Comparison of ENCODE assay signal across 8 mouse cellular contexts in the genomic region with DNA sequence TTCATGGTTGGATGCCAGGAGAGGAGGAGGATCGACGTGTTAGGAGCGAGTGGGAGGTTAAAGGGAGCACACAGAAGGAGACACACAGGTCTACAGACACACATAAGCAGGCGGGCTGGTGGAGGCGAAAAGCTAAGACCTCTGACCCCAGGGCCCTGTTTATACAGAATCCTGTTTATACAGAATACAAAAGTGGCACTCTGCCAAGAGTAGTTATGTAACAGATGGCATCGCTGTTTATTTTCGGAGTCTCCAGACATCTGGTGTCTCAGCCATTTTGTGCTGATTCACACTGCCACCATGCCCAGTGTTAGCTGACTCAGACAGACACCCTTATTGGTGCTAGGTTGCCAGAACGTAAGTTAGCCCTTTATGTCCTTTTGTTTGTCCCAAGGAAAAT. TPM values are rescaled to one million over a fixed set of nuclear protein-coding genes. Genes with fewer than 3 reads are reported as not detected.
DNase-seq lines count a peak whose midpoint lies in the region; ATAC-seq and TF ChIP-seq lines count a peak whose summit lies in the region.

No protein-coding gene starts in this region.

- H3K4me2 ChIP-seq in kidney, embryonic 14.5 days (replicated peaks; ENCODE audit: low read depth, low read length) = no peak overlapping the region
- H3K4me2 ChIP-seq in embryonic facial prominence, embryonic 15.5 days (replicated peaks) = no peak overlapping the region

- DNase-seq in kidney, adult 2 months = peak; percentile 85
- peak; percentile 33 to 47 for DNase-seq in adrenal gland, postnatal 36 days
- DNase-seq in layer of hippocampus, adult 8-10 months (ENCODE audit: low spot score in 2 of 2) = peak; percentile 56 to 61
- DNase-seq in c-Kit-positive CD71-positive TER-119-positive erythroid progenitor cells, embryonic 14.5 days (ENCODE audit: low spot score) = no peak
- no peak for DNase-seq in gastrocnemius, adult 2 months

- no peaks in the 10 kb centered on the region for H3K27me3 ChIP-seq in kidney, adult 2 months (replicated peaks; ENCODE audit: control insufficient read depth, insufficient read depth, low read length)
- no peaks in the 10 kb centered on the region for H3K27me3 ChIP-seq in kidney, embryonic 14.5 days (ENCODE audit: control insufficient read depth, insufficient read depth, low read length)
- H3K27me3 ChIP-seq in embryonic facial prominence, embryonic 15.5 days = no peaks in the 10 kb centered on the region

- WGBS in kidney, adult 2 months = 17% methylated on average over 8 of the region's 8 CpGs
- WGBS in kidney, embryonic 14.5 days = 53% methylated on average over 8 of the region's 8 CpGs
- 52% methylated on average over 8 of the region's 8 CpGs for WGBS in embryonic facial prominence, embryonic 15.5 days

- no peaks in the 10 kb centered on the region for H3K9me3 ChIP-seq in kidney, embryonic 14.5 days (ENCODE audit: control insufficient read depth, low read length)
- no peaks in the 10 kb centered on the region for H3K9me3 ChIP-seq in embryonic facial prominence, embryonic 15.5 days (replicated peaks)

- ATAC-seq in kidney, embryonic 14.5 days (ENCODE audit: low FRiP score, low TSS enrichment) = no peak
- peak; percentile 43; the same call in 1 of the 2 replicates for ATAC-seq in embryonic facial prominence, embryonic 15.5 days (ENCODE audit: insufficient number of reproducible peaks, low FRiP score, low TSS enrichment, low read depth)
- peak; percentile 94 for ATAC-seq in megakaryocyte-erythroid progenitor cell, adult 5-6 weeks (replicated peaks; ENCODE audit: low FRiP score, low TSS enrichment, poor library complexity, severe bottlenecking)

- peak overlapping the region; percentile 12; the same call in 1 of the 2 replicates for H3K27ac ChIP-seq in kidney, adult 2 months (ENCODE audit: insufficient read depth, low read depth, low read length)
- no peak overlapping the region for H3K27ac ChIP-seq in kidney, embryonic 14.5 days (ENCODE audit: low read depth, low read length)
- H3K27ac ChIP-seq in embryonic facial prominence, embryonic 15.5 days (replicated peaks) = no peak overlapping the region
- H3K27ac ChIP-seq in gastrocnemius, adult 2 months = no peak overlapping the region

- no peak overlapping the region for H3K9ac ChIP-seq in kidney, embryonic 14.5 days (ENCODE audit: low read depth, low read length)
- H3K9ac ChIP-seq in embryonic facial prominence, embryonic 15.5 days = no peak overlapping the region

- H3K4me3 ChIP-seq in kidney, adult 2 months (ENCODE audit: insufficient read depth, low read depth, low read length) = no peak overlapping the region
- H3K4me3 ChIP-seq in kidney, embryonic 14.5 days (ENCODE audit: low read length) = no peak overlapping the region
- no peak overlapping the region for H3K4me3 ChIP-seq in embryonic facial prominence, embryonic 15.5 days (replicated peaks)
- H3K4me3 ChIP-seq in gastrocnemius, adult 2 months = no peak overlapping the region

- peaks cover 34% of the 10 kb centered on the region for H3K4me1 ChIP-seq in kidney, adult 2 months (ENCODE audit: control insufficient read depth, insufficient read depth, low read length)
- no peaks in the 10 kb centered on the region for H3K4me1 ChIP-seq in kidney, embryonic 14.5 days (ENCODE audit: control insufficient read depth, insufficient read depth, low read length)
- H3K4me1 ChIP-seq in embryonic facial prominence, embryonic 15.5 days = no peaks in the 10 kb centered on the region

- TF ChIP-seq CTCF in kidney, adult 2 months (conservative IDR thresholded peaks at IDR 0.05; ENCODE audit: insufficient read depth, insufficient read length, low read depth, low read length) = no peak
- no peak for TF ChIP-seq CTCF in gastrocnemius, adult 2 months (IDR thresholded peaks at IDR 0.05)

- intact Hi-C loops in gastrocnemius, adult 2 months (cut with DNase I) = no loop called here

- H3K36me3 ChIP-seq in kidney, adult 2 months (ENCODE audit: control insufficient read depth, insufficient read depth, low read length) = no peaks in the 10 kb centered on the region
- H3K36me3 ChIP-seq in kidney, embryonic 14.5 days (ENCODE audit: control insufficient read depth, insufficient read depth, low read length) = no peaks in the 10 kb centered on the region
- no peaks in the 10 kb centered on the region for H3K36me3 ChIP-seq in embryonic facial prominence, embryonic 15.5 days

- TF ChIP-seq POLR2A in kidney, adult 2 months (IDR thresholded peaks at IDR 0.05; ENCODE audit: low read depth, low read length) = no peak

RNA-seq across cellular contexts. Expression of gene Dock8, which starts 18.0 kb away (rescaled TPM):
- polyA plus RNA-seq in kidney, adult 2 months (2012; rRNA removed) = 17.8 and 18.4 TPM in 2 replicates
- 4.4 and 4.9 TPM in 2 replicates for polyA plus RNA-seq in kidney, embryonic 14.5 days (2014; fragmentation: Nextera tagmentation; extraction: Ambion mirVana)
- 10 to 100 TPM; 12.2 to 31.7 TPM for total RNA-seq in adrenal gland, postnatal 36 days (2021)
- 8.5 and 10.4 TPM in 2 replicates for polyA plus RNA-seq in embryonic facial prominence, embryonic 15.5 days (2015; fragmentation: Nextera tagmentation; extraction: Ambion mirVana)
- 10 to 100 TPM in 1 of 4 experiments, 1 to 10 TPM in 3; 3.7 to 12.1 (median 7.7) TPM for total RNA-seq in layer of hippocampus, adult 8-10 months (2022)
- total RNA-seq in megakaryocyte-erythroid progenitor cell, adult 5-6 weeks (2014; fragmentation: Nextera tagmentation) = 36.4 and 76.9 TPM in 2 replicates
- 21.8 and 24.9 TPM in 2 replicates for total RNA-seq in megakaryocyte-erythroid progenitor cell, adult 5-6 weeks (2017)
- total RNA-seq in gastrocnemius, adult 2 months (2021) = 1 to 10 TPM; 1.5 to 1.6 TPM

RNA-seq across cellular contexts. Expression of gene Cbwd1, which starts 19.9 kb away (rescaled TPM):
- polyA plus RNA-seq in kidney, adult 2 months (2012; rRNA removed) = 2.2 and 3.5 TPM in 2 replicates
- 20.4 and 28.9 TPM in 2 replicates for polyA plus RNA-seq in kidney, embryonic 14.5 days (2014; fragmentation: Nextera tagmentation; extraction: Ambion mirVana)
- total RNA-seq in adrenal gland, postnatal 36 days (2021) = 10 to 100 TPM; 12.3 to 12.5 TPM
- 16.3 and 19.1 TPM in 2 replicates for polyA plus RNA-seq in embryonic facial prominence, embryonic 15.5 days (2015; fragmentation: Nextera tagmentation; extraction: Ambion mirVana)
- total RNA-seq in layer of hippocampus, adult 8-10 months (2022) = 10 to 100 TPM; 13.4 to 18.0 (median 15.0) TPM
- 12.1 and 26.2 TPM in 2 replicates for total RNA-seq in megakaryocyte-erythroid progenitor cell, adult 5-6 weeks (2014; fragmentation: Nextera tagmentation)
- 35.4 and 46.7 TPM in 2 replicates for total RNA-seq in megakaryocyte-erythroid progenitor cell, adult 5-6 weeks (2017)
- total RNA-seq in gastrocnemius, adult 2 months (2021) = 10 to 100 TPM; 15.3 to 16.8 TPM

Comparison
In these comparisons a context has a peak if more than half of its experiments do, and no peak if none do; other contexts are left out.
1. DNase-seq: peak in kidney, adult 2 months (single experiment), adrenal gland, postnatal 36 days (2 of 2) and layer of hippocampus, adult 8-10 months (2 of 2); none in c-Kit-positive CD71-positive TER-119-positive erythroid progenitor cells, embryonic 14.5 days (single experiment) and gastrocnemius, adult 2 months (single experiment).